Mouse (Mus musculus) testis, adult 10 weeks (tissue): ENCODE data around the gene Hormad2. TPM values are rescaled to one million over a fixed set of nuclear protein-coding genes. Genes with fewer than 3 reads are reported as not detected.

Experiments
- polyA plus RNA-seq: library from polyadenylated mRNA; stranded (reverse); fragments of 350-450 nt; fragmentation: Illumina TruSeq; extraction: RNeasy Lipid Tissue Mini Kit (QIAGEN cat#74804); gene quantifications from one replicate; pipeline ENCODE4 v1.2.3, GENCODE M21; 2014; ENCODE audit warnings: low read depth, low replicate concordance

The Hormad2 gene
- 39.8 TPM for polyA plus RNA-seq

GRCm38 (mm10) chr11:4440978-4441377 is at the start of gene Hormad2:
Gene Hormad2, minus strand, starts transcription at chr11:4441105.

Other genes starting within 250 kb of the Hormad2 start
- gene Castor1, start 222.9 kb downstream of the Hormad2 start, polyA plus RNA-seq = 0.13 TPM
- not detected for gene Osm, start 204.7 kb downstream of the Hormad2 start, polyA plus RNA-seq
- gene Lif, start 183.5 kb downstream of the Hormad2 start, polyA plus RNA-seq = 0.06 TPM
- gene Mtmr3, start 153.8 kb upstream of the Hormad2 start, polyA plus RNA-seq = 16.1 TPM
- gene Gm11032, start 179.0 kb upstream of the Hormad2 start, polyA plus RNA-seq = not detected
- 46.7 TPM for gene Ascc2, start 196.6 kb upstream of the Hormad2 start, polyA plus RNA-seq